Mouse (Mus musculus): ENCODE data around the gene Nek10.

DNA sequence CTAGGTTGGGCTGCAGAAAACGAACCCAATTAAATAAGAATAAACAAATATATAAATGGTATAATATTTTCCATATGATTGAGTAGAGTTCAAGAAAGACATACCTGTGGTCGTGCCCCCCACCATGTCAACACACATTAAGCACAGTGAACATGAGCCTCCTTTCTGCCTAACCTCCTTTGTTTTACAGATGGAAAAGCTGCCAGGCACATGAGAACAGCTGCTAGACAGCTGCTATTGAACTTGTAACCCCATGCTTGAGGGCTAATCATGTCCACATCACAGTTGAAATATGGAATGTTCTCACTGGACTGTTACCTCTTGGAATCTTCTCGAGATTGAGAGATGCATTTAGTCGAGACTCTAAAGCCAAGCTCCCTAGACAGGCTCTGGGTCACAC, 245.0 kb downstream of the Nek10 start:
- TF ChIP-seq POLR2A (IDR thresholded peaks at IDR 0.05; ENCODE audit: insufficient read depth, low read length) (no peak), CTCF (IDR thresholded peaks at IDR 0.05; ENCODE audit: low read depth, low read length) (no peak), EP300 (IDR thresholded peaks at IDR 0.05; ENCODE audit: insufficient read depth, low read depth, low read length) (no peak)

All from ES-Bruce4 (cell line).